Mouse (Mus musculus): ENCODE results near the gene Zfp655.

DNA sequence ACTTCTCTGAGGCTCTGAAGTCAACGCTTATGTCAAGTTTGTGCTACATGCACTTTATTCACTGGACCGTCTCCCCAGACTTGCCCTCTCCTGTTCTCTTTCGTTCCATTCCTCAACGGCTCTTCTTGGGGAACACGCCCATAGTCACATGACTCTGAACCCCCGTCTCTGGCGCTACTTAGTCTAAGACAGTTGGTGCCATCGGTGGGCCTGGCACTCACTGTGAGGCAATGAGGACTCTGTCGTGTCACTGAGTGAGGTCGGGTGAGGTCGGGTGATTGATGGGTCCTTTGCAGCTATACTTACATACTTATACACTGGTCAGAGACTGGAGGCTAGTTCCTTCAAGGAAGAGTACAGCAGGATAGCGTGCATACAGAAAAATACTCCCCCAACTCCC lies 8.1 kb upstream of the Zfp655 start:
- no peak for TF ChIP-seq CTCF (IDR thresholded peaks at IDR 0.05; ENCODE audit: extremely low read depth, insufficient read depth, low read length)
- TF ChIP-seq POLR2A (IDR thresholded peaks at IDR 0.05; ENCODE audit: extremely low read depth, insufficient read depth, low read length) = no peak

All from cortical plate, adult 2 months (tissue).